Mouse (Mus musculus) T-helper 17 cell (primary cell): ENCODE results near the gene Esr1.
"Not testable (repeated sequence)": the region's sequence is repeated elsewhere in the genome, so short reads cannot be mapped to it uniquely, and the experiment has no call there.

Experiments
- in situ Hi-C, 2 experiments: fragments of 300-600 bp; cut with MboI, MseI; formaldehyde crosslinking; loops; 1 replicate in 1 of 2; 2 replicates in 1 of 2; pipeline ENCODE4 v1.15.1; 2025; ENCODE audit warnings: high pct_unique_total_duplicates in 2 of 2

Gene Esr1

DNA sequence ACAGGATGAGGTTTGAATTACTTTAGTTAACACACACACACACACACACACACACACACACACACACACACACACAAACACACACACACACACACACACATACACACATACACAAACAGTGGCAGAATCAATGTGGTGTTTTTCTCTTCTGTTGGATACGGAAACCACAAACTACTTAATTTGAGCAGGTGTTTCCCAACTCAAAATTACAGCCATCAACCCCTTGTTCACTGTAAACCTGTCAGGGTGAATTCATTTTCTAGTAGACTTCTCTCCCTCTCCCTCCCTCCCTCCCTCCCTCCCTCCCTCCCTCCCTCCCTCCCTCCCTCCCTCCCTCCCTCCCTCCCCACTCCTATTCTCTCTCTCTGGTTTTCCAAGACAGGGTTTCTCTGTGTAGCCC, 8.0 kb downstream of the Esr1 start:
- in situ Hi-C loops: not testable (repeated sequence)

DNA sequence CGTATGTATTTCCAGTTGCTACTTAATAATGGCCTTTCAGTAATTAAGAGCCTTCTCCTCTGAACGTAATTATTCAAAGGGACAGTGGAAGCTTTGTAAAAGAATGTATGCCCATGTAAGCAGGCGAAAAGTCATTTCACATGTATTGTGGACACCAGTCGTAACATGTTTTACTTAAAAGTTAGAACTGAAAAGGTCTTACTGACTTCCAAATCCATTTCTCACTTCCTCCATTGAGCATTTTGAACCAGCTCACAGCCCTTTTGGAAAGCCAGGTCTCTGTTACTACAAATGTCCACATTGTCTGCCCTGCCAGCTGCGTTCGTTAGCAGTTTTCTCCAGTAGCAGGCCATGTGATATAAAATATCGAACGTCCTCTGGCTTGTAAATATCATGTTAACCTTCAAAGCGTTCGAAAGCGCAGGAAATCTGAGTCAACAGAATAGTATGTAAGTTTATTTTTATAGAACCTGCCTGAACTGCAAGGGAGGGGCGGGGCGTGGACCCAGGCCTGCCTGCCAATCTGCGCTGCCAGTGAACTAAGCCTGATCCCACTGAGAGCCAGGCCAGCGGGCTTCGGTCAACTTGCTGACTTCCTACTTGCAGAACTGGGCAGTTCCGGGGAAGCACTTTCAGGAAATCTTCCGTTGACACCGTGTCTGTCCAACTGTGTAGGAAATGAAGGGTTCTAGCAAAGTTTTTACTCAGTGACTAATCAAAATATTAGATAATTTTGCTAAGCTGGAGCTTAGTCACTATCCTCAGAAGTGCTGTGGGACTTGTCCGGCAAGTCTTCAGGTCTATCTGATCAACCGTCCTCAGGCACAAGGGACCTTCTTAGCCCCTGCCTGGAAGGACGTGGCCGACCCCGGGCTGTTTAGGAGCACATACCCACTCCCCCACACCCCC, 9.5 kb downstream of the Esr1 start:
- in situ Hi-C loops: no loop called here

DNA sequence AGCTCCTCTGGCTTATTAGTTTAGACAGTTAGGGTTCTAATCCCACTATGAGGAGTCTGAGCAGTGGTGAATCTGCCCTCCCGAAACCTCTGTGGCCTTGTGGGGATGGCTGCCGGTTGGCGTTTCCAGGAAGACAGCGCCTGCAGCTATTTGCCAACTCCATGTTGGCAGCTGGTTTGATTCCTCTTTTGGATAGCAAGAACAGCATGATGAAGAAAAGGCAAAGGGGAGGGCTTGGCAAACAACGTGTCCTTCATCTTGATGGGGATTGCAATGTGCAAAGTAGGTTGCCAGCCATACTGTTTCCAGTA, 10.1 kb downstream of the Esr1 start:
- in situ Hi-C loops: no loop called here

GRCm38 (mm10) chr10:4623319-4623718, 11.9 kb downstream of the Esr1 start:
- in situ Hi-C loops: no loop called here

GRCm38 (mm10) chr10:4624581-4624980, 13.2 kb downstream of the Esr1 start:
- in situ Hi-C loops: no loop called here

DNA sequence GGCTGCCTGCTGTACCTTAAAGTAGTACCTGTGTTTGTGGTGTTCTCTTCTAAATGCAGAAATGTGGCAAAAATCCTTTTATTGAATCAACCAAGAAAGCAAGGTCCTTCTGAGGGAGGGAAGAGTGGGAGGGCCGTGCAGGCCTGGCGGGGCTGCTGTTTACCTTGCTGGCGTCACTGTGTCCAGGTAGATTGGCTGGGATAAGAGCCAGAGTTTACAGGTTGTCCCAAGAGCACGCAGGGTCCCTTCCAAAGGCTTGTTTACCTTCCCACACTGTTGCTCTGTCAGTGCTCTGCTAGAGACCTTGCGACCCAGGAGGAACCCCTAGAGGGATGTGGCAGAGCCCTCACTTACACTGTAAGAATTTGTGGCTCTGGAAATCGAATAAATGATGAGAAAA, 13.9 kb downstream of the Esr1 start:
- in situ Hi-C loops: no loop called here

- in situ Hi-C loops: no loop called here
Measured at GRCm38 (mm10) chr10:4626432-4626831, 15.0 kb downstream of the Esr1 start.

DNA sequence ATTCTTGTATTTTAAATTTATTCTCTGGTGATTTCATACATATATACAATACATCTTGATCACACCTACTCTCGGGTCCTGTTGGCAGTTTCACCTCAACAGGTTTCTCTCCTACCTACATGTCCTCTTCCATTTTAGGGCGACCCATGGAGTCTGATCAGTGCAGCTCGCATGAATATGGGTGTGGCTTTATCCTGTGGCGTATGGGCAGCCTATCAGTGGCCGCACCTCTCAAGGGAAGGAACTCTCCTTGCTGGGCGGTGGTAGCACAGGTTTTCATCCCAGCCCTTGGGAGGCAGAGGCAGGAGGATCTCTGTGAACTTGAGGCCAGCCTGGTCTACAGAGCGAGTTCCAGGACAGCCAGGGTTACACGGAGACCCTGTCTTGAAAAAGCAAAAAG, 15.6 kb downstream of the Esr1 start:
- in situ Hi-C loops: no loop called here

- in situ Hi-C loops: no loop called here
Measured at GRCm38 (mm10) chr10:4627415-4627814, 16.0 kb downstream of the Esr1 start.

- in situ Hi-C loops: no loop called here
Measured at GRCm38 (mm10) chr10:4629314-4629713, 17.9 kb downstream of the Esr1 start.

- in situ Hi-C loops: no loop called here
Measured at GRCm38 (mm10) chr10:4632211-4632704, 20.9 kb downstream of the Esr1 start.

GRCm38 (mm10) chr10:4633287-4634030, 22.1 kb downstream of the Esr1 start:
- in situ Hi-C loops: no loop called here

DNA sequence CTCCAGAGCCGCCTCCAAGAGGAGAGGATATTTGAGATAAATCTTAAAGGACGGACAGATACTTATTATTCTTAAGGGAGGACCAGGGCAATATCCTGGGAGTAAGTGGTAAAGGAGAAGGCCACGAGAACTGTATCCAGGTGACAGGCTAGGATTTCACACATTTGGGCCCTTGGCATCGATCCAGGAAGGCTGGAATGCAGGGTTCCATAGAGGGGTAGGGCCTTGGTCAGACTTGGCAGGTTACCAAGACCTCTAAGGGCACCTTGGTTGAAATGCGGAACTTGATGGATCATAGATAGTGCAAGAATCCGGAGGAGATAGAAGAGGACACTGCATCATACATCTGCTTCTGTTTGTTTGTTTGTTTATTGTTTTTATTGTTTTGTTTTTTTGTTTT, 24.3 kb downstream of the Esr1 start:
- in situ Hi-C loops: no loop called here

- in situ Hi-C loops: no loop called here
Measured at GRCm38 (mm10) chr10:4646074-4646473, 34.7 kb downstream of the Esr1 start.

GRCm38 (mm10) chr10:4646851-4647250, 35.5 kb downstream of the Esr1 start:
- in situ Hi-C loops: no loop called here

- in situ Hi-C loops: loop anchor here (10.0 kb wide), 2 partner anchors 259 to 1201 kb away; no protein-coding TSS in a partner anchor
Measured at GRCm38 (mm10) chr10:4665380-4665779, 54.0 kb downstream of the Esr1 start.

DNA sequence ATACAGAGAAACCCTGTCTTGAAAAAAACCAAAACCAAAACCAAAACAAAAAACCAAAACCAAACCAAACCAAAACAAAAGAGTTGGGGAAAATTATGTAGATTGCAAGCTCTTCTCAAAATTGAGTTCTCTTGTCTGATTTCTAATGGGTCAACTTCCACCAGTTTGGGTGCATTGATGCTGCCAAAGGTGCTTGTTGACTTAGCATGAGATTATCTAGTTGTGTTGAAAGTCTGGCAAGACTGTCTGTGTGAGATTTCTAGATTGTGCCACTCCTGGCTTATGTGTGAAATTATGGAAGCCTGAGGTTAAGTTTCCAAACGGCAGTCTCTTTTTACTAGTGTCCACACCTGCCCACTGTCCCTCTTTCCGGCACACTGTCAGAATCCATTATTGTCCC, 55.6 kb downstream of the Esr1 start:
- in situ Hi-C loops: loop anchor here (10.0 kb wide), 2 partner anchors 258 to 1202 kb away; no protein-coding TSS in a partner anchor

DNA sequence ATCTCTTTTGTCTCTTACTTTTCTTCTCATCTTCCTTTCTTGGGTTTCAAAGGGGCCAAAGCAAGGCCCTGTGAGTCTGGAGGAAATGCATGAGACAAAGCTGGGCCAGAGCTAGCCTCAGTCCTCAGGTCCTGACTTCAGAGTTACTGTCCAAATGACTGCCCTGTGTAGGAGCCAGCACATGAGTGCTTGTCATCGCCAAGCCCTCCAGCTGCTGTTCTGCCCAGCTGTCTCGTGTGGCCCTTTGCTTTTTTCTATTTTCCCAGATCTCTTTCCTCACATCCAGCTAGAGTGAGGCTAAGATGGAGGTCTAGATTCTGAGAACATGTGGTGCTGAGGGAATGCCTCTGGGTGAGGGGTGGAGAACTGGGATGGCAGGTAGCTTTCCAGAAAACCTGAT, 58.7 kb downstream of the Esr1 start:
- in situ Hi-C loops: no loop called here

DNA sequence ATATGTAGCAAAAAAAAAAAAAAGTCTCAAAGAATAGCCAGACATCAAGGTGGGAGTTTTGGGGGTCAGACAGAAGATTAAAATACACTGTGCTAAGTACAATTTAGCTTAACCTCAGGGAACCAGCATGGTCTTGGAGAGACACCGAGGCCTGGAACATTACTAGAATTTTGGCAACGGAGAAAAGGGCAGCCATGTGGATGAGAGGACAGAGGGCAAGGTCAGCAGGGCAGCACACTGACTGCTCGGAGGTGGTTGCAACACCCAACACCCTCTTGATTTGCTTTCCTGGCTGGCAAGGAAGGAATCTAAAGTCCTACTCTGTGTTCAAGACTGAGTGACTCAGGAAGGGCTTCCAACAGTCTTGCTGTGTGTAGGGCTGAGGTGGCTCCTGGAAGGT, 60.5 kb downstream of the Esr1 start:
- in situ Hi-C loops: no loop called here

DNA sequence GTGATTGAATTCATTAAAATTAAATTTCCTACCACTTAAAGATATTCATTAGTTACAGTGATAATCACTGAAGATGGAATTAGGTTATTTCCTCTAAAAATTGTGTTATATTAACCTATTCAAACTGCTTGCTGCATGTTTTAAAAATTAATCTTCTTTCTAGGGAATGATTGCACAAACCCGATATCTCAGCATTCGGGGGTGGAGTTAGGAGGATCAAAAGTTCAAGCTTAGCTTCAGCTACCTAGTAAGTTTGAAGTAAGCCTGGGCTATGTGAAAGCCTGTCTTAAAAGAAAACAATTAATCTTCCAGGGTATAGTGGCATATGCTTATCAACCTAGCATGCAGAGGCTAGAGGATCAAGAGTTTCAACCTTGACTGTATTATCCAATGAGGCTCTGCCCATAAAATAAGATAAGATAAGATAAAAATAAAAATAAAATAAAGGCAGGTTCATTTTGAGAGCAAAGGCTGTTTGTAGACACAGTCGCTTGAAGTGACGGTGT, 62.0 kb downstream of the Esr1 start:
- in situ Hi-C loops: no loop called here

GRCm38 (mm10) chr10:4674983-4675592, 63.7 kb downstream of the Esr1 start:
- in situ Hi-C loops: not testable (repeated sequence)

DNA sequence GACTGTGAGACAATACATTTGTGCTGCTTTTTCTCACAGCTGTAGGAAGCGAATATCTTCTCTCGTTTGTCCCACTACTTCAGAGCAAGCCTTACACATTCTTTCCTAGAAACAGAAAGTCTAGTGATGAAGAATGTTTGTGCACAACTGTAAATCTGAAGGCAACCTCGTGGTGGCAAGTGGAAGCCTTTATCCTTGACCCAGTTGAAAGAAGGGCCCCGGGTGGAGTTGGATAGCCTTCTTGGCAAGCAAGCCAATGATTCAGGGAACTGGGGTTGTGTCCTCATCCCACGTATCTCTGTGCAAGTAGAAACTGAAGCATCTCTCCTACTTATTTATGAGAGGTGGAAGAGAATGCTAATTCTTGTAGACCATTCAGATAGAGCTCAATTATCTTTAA, 71.7 kb downstream of the Esr1 start:
- in situ Hi-C loops: no loop called here
